Mouse (Mus musculus): ENCODE measurements around the gene Far2. TPM values are rescaled to one million over a fixed set of nuclear protein-coding genes. Genes with fewer than 3 reads are reported as not detected.

Gene Far2
- polyA plus RNA-seq, 1 experiment from 2014 or later: 4.3 TPM

GRCm38 (mm10) chr6:148073599-148073998, 26.5 kb downstream of the Far2 start:
- Histone ChIP-seq H3K36me3 (ENCODE audit: control insufficient read depth, insufficient read depth, low read length) (no peaks in the 10 kb centered on the region), H3K27ac (ENCODE audit: low read depth, low read length) (no peak overlapping the region), H3K4me3 (ENCODE audit: low read length) (no peak overlapping the region), H3K9ac (ENCODE audit: low read depth, low read length) (no peak overlapping the region), H3K27me3 (ENCODE audit: control insufficient read depth, insufficient read depth, low read length) (no peaks in the 10 kb centered on the region), H3K9me3 (ENCODE audit: control insufficient read depth, low read length) (no peaks in the 10 kb centered on the region), H3K4me2 (replicated peaks; ENCODE audit: low read depth, low read length) (no peak overlapping the region), H3K4me1 (ENCODE audit: control insufficient read depth, insufficient read depth, low read length) (no peaks in the 10 kb centered on the region)
- no peak for ATAC-seq (ENCODE audit: low FRiP score, low TSS enrichment)
- 90% methylated on average over 3 of the region's 3 CpGs for WGBS

DNA sequence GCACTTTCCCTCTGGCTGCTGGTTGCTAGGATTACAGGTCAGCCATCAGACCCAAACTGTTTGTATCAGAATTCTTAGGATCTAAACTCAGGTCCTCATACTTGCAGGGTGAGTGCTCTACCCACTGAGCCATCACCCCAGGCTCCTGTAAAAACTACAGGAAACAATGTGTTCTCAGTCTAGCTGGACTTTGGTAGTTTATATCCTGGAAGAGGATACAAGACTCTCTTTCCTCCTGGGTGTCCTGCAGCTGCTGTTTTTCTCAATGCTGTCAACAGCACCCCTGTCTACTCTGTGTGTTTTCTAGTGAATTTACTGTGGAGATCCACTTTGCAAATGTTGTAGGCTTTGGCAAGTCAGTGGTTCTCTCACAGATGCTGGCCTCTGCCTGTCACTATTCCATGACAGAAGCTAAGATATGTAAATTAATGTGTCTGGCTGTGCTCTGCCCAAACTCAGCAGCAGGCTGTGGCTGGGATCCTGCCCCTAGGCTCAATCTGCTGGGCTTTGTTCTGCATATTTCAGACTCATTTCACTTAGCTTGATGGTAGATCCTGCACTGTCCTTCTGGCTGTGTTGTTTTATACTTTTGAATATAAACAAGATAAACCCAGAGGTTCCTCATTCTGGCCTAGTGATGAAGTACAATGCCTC, 27.3 kb downstream of the Far2 start:
- no peak overlapping the region for H3K4me3 ChIP-seq (ENCODE audit: low read length)
- no peaks in the 10 kb centered on the region for H3K36me3 ChIP-seq (ENCODE audit: control insufficient read depth, insufficient read depth, low read length)
- H3K4me1 ChIP-seq (ENCODE audit: control insufficient read depth, insufficient read depth, low read length): no peaks in the 10 kb centered on the region
- no peak for ATAC-seq (ENCODE audit: low FRiP score, low TSS enrichment)
- H3K4me2 ChIP-seq (replicated peaks; ENCODE audit: low read depth, low read length): no peak overlapping the region
- no peaks in the 10 kb centered on the region for H3K27me3 ChIP-seq (ENCODE audit: control insufficient read depth, insufficient read depth, low read length)
- H3K9ac ChIP-seq (ENCODE audit: low read depth, low read length): no peak overlapping the region
- no peak overlapping the region for H3K27ac ChIP-seq (ENCODE audit: low read depth, low read length)
- no peaks in the 10 kb centered on the region for H3K9me3 ChIP-seq (ENCODE audit: control insufficient read depth, low read length)

- no peak overlapping the region for H3K4me2 ChIP-seq (replicated peaks; ENCODE audit: low read depth, low read length)
- H3K27ac ChIP-seq (ENCODE audit: low read depth, low read length): no peak overlapping the region
- H3K36me3 ChIP-seq (ENCODE audit: control insufficient read depth, insufficient read depth, low read length): no peaks in the 10 kb centered on the region
- 91% methylated on average over 2 of the region's 2 CpGs for WGBS
- H3K4me1 ChIP-seq (ENCODE audit: control insufficient read depth, insufficient read depth, low read length): no peaks in the 10 kb centered on the region
- no peaks in the 10 kb centered on the region for H3K27me3 ChIP-seq (ENCODE audit: control insufficient read depth, insufficient read depth, low read length)
- H3K4me3 ChIP-seq (ENCODE audit: low read length): no peak overlapping the region
- ATAC-seq (ENCODE audit: low FRiP score, low TSS enrichment): no peak
- H3K9me3 ChIP-seq (ENCODE audit: control insufficient read depth, low read length): no peaks in the 10 kb centered on the region
- H3K9ac ChIP-seq (ENCODE audit: low read depth, low read length): no peak overlapping the region
Observed at GRCm38 (mm10) chr6:148083864-148084263, 36.8 kb downstream of the Far2 start.

- Histone ChIP-seq H3K4me2 (replicated peaks; ENCODE audit: low read depth, low read length) (no peak overlapping the region), H3K9ac (ENCODE audit: low read depth, low read length) (no peak overlapping the region), H3K4me3 (ENCODE audit: low read length) (no peak overlapping the region), H3K27me3 (ENCODE audit: control insufficient read depth, insufficient read depth, low read length) (no peaks in the 10 kb centered on the region), H3K36me3 (ENCODE audit: control insufficient read depth, insufficient read depth, low read length) (no peaks in the 10 kb centered on the region), H3K9me3 (ENCODE audit: control insufficient read depth, low read length) (no peaks in the 10 kb centered on the region), H3K4me1 (ENCODE audit: control insufficient read depth, insufficient read depth, low read length) (no peaks in the 10 kb centered on the region), H3K27ac (ENCODE audit: low read depth, low read length) (no peak overlapping the region)
- 79% methylated on average over 2 of the region's 2 CpGs for WGBS
- no peak for ATAC-seq (ENCODE audit: low FRiP score, low TSS enrichment)
Observed at GRCm38 (mm10) chr6:148084403-148084802, 37.3 kb downstream of the Far2 start.

GRCm38 (mm10) chr6:148097039-148097438, 50.0 kb downstream of the Far2 start:
- Histone ChIP-seq H3K9ac (ENCODE audit: low read depth, low read length) (no peak overlapping the region), H3K27me3 (ENCODE audit: control insufficient read depth, insufficient read depth, low read length) (no peaks in the 10 kb centered on the region), H3K9me3 (ENCODE audit: control insufficient read depth, low read length) (no peaks in the 10 kb centered on the region), H3K4me2 (replicated peaks; ENCODE audit: low read depth, low read length) (no peak overlapping the region), H3K27ac (ENCODE audit: low read depth, low read length) (no peak overlapping the region), H3K36me3 (ENCODE audit: control insufficient read depth, insufficient read depth, low read length) (no peaks in the 10 kb centered on the region), H3K4me1 (ENCODE audit: control insufficient read depth, insufficient read depth, low read length) (no peaks in the 10 kb centered on the region), H3K4me3 (ENCODE audit: low read length) (no peak overlapping the region)
- ATAC-seq (ENCODE audit: low FRiP score, low TSS enrichment): no peak
- 74% methylated on average over 3 of the region's 3 CpGs for WGBS

DNA sequence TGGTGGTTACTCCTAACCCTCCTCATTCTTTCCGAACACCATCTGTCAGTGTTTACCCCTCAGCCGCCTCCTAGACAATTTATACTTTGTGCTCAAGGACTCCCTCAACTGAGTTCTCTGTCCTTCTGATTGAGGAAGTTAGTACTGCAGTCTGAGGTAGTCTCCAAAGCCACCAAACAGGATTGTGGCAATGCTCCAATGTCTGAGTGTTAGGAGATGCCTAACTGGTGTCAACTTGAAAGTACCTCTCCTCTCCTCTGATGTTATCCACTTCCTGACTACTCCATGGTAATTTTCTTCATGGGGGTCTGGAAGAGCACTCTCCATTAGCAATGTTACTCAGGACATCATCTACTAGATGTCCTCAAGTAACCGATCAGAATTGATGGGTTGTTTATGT, 54.9 kb downstream of the Far2 start:
- no peak overlapping the region for H3K27ac ChIP-seq (ENCODE audit: low read depth, low read length)
- WGBS: 71% methylated on average over 3 of the region's 3 CpGs
- H3K4me3 ChIP-seq (ENCODE audit: low read length): no peak overlapping the region
- no peaks in the 10 kb centered on the region for H3K4me1 ChIP-seq (ENCODE audit: control insufficient read depth, insufficient read depth, low read length)
- H3K27me3 ChIP-seq (ENCODE audit: control insufficient read depth, insufficient read depth, low read length): no peaks in the 10 kb centered on the region
- ATAC-seq (ENCODE audit: low FRiP score, low TSS enrichment): no peak
- H3K9me3 ChIP-seq (ENCODE audit: control insufficient read depth, low read length): no peaks in the 10 kb centered on the region
- H3K36me3 ChIP-seq (ENCODE audit: control insufficient read depth, insufficient read depth, low read length): no peaks in the 10 kb centered on the region
- no peak overlapping the region for H3K9ac ChIP-seq (ENCODE audit: low read depth, low read length)
- no peak overlapping the region for H3K4me2 ChIP-seq (replicated peaks; ENCODE audit: low read depth, low read length)

GRCm38 (mm10) chr6:148102434-148102833, 55.4 kb downstream of the Far2 start:
- Histone ChIP-seq H3K4me3 (ENCODE audit: low read length) (no peak overlapping the region), H3K4me2 (replicated peaks; ENCODE audit: low read depth, low read length) (no peak overlapping the region), H3K27ac (ENCODE audit: low read depth, low read length) (no peak overlapping the region), H3K9me3 (ENCODE audit: control insufficient read depth, low read length) (no peaks in the 10 kb centered on the region), H3K4me1 (ENCODE audit: control insufficient read depth, insufficient read depth, low read length) (no peaks in the 10 kb centered on the region), H3K36me3 (ENCODE audit: control insufficient read depth, insufficient read depth, low read length) (no peaks in the 10 kb centered on the region), H3K9ac (ENCODE audit: low read depth, low read length) (no peak overlapping the region), H3K27me3 (ENCODE audit: control insufficient read depth, insufficient read depth, low read length) (no peaks in the 10 kb centered on the region)
- WGBS: 100% methylated on average over 1 of the region's 1 CpGs
- ATAC-seq (ENCODE audit: low FRiP score, low TSS enrichment): no peak

DNA sequence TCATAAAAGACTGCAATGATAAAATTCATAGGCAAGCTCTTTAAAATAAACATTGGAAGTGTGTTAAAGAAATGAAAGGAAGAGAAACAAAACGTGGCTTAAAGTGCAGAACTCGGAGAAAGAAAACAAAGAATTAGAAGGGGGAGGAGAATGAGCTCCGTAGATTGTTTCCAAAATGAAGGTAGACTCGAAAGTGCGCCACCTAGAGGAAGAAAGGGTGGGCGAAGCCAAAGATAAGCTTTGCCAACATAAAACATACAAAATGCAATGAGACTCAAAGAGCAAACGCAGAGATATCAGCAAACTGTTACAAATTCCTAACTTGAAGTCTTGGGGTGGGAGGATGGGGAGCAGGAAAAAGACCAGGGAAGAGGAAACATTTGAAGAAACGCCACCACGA, 57.2 kb downstream of the Far2 start:
- ATAC-seq (ENCODE audit: low FRiP score, low TSS enrichment): no peak
- Histone ChIP-seq H3K9me3 (ENCODE audit: control insufficient read depth, low read length) (no peaks in the 10 kb centered on the region), H3K36me3 (ENCODE audit: control insufficient read depth, insufficient read depth, low read length) (no peaks in the 10 kb centered on the region), H3K27ac (ENCODE audit: low read depth, low read length) (no peak overlapping the region), H3K27me3 (ENCODE audit: control insufficient read depth, insufficient read depth, low read length) (no peaks in the 10 kb centered on the region), H3K9ac (ENCODE audit: low read depth, low read length) (no peak overlapping the region), H3K4me1 (ENCODE audit: control insufficient read depth, insufficient read depth, low read length) (no peaks in the 10 kb centered on the region), H3K4me3 (ENCODE audit: low read length) (no peak overlapping the region), H3K4me2 (replicated peaks; ENCODE audit: low read depth, low read length) (no peak overlapping the region)
- WGBS: 39% methylated on average over 9 of the region's 9 CpGs

DNA sequence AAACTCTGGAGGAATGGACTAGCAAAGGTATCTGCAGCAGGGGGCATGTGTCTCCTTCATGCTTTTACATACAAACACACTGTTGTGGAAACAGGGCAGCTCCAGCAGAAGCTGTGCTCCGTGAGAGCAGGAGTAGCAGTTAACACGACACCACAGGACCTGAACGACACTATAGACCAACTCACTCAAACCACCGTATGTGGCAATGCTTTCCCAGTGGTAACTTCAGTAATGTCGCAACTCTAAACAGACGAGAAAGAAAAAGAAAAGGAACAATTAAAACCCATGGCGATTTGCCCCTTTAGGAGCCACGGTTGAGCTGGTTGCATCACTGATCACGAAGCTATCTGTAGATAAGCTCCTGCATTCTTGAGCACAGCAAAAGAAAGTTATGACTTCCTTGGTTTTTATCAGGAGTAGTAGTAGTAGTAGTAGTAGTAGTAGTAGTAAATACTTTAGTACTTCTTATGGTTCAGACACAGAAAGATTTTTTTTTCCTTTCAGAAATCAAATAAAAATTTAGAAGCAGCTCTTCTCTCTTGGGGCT, 58.7 kb downstream of the Far2 start:
- Histone ChIP-seq H3K36me3 (ENCODE audit: control insufficient read depth, insufficient read depth, low read length) (no peaks in the 10 kb centered on the region), H3K9ac (ENCODE audit: low read depth, low read length) (no peak overlapping the region), H3K4me3 (ENCODE audit: low read length) (no peak overlapping the region), H3K4me2 (replicated peaks; ENCODE audit: low read depth, low read length) (no peak overlapping the region), H3K27ac (ENCODE audit: low read depth, low read length) (no peak overlapping the region), H3K9me3 (ENCODE audit: control insufficient read depth, low read length) (no peaks in the 10 kb centered on the region), H3K4me1 (ENCODE audit: control insufficient read depth, insufficient read depth, low read length) (no peaks in the 10 kb centered on the region), H3K27me3 (ENCODE audit: control insufficient read depth, insufficient read depth, low read length) (no peaks in the 10 kb centered on the region)
- no peak for ATAC-seq (ENCODE audit: low FRiP score, low TSS enrichment)
- WGBS: 69% methylated on average over 9 of the region's 9 CpGs
